Mouse (Mus musculus) stomach, postnatal 0 days (tissue): ENCODE results near the gene Arid5b.

Source experiments
- CTCF ChIP-seq: IDR thresholded peaks from 2 replicates; pipeline ENCODE4 v1.5.1; 2016; ENCODE audit warnings: antibody characterized with exemption, low read depth, mild to moderate bottlenecking, moderate library complexity
- EP300 ChIP-seq: optimal IDR thresholded peaks from 2 replicates; pipeline ENCODE3; 2016; ENCODE audit warnings: antibody characterized with exemption

DNA sequence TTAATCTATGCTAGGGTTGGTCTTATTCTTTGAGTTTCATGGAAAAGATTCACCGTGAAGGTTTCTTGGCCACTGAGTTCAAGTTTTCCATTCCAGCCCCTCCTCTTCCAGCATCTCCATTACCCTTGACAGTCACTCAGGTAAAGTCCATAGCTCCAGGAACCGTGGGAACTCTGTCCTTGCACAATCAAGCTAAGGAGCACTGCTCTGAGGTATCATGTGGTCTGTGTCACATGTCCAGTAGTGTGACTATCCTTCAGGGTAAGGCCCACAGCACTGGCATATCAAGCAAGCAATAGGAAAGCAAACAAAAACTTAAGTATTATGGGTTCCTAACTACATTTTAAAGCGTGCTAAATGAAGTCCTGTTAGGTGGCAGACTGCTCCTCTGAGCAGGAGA, 22.4 kb downstream of the Arid5b start:
- no peak for TF ChIP-seq EP300
- no peak for TF ChIP-seq CTCF
